Mouse (Mus musculus) lung, postnatal 14 days (tissue): ENCODE measurements at regions not wholly inside any gene's neighbourhood (a gene's known extent, or its start where the extent isn't known, plus 50 kb on each side); places are given as distances from the start of the nearest gene placed in this dataset.

Experiments
- DNase-seq: peaks from one replicate; pipeline ENCODE4 v3.0.0; 2021

- DNase-seq = peak; percentile 53
These were observed 127.1 kb upstream of the Snx19 start for GRCm38 (mm10) chr9:30299844-30300243.

GRCm38 (mm10) chr9:30308281-30308680 lies 118.6 kb upstream of the Snx19 start:
- DNase-seq = no peak

GRCm38 (mm10) chr9:30313360-30313759 lies 113.5 kb upstream of the Snx19 start:
- DNase-seq = no peak

- DNase-seq = peak; percentile 32
These were observed 112.3 kb upstream of the Snx19 start for GRCm38 (mm10) chr9:30314355-30315171.

GRCm38 (mm10) chr9:30315172-30315644 lies 111.7 kb upstream of the Snx19 start:
- peak; percentile 39 for DNase-seq

GRCm38 (mm10) chr9:30344866-30345265 lies 82.0 kb upstream of the Snx19 start:
- no peak for DNase-seq

GRCm38 (mm10) chr9:30353965-30354364 lies 72.9 kb upstream of the Snx19 start:
- no peak for DNase-seq

GRCm38 (mm10) chr9:30355642-30356041 lies 71.3 kb upstream of the Snx19 start:
- DNase-seq = no peak

GRCm38 (mm10) chr9:30369554-30370440 lies 57.1 kb upstream of the Snx19 start:
- no peak for DNase-seq

- no peak for DNase-seq
These were observed 56.1 kb upstream of the Snx19 start for GRCm38 (mm10) chr9:30370789-30371188.

GRCm38 (mm10) chr9:30376908-30377307 lies 50.0 kb upstream of the Snx19 start:
- DNase-seq = no peak
